Mouse (Mus musculus) spleen, postnatal 14 days (tissue): ENCODE measurements at regions not wholly inside any gene's neighbourhood (a gene's known extent, or its start where the extent isn't known, plus 50 kb on each side); places are given as distances from the start of the nearest gene placed in this dataset.

Experiments used
- DNase-seq, 2 experiments: peaks; one replicate each; pipeline ENCODE4 v3.0.0; 2021 to 2022; ENCODE audit warnings: low spot score in 2 of 2

DNA sequence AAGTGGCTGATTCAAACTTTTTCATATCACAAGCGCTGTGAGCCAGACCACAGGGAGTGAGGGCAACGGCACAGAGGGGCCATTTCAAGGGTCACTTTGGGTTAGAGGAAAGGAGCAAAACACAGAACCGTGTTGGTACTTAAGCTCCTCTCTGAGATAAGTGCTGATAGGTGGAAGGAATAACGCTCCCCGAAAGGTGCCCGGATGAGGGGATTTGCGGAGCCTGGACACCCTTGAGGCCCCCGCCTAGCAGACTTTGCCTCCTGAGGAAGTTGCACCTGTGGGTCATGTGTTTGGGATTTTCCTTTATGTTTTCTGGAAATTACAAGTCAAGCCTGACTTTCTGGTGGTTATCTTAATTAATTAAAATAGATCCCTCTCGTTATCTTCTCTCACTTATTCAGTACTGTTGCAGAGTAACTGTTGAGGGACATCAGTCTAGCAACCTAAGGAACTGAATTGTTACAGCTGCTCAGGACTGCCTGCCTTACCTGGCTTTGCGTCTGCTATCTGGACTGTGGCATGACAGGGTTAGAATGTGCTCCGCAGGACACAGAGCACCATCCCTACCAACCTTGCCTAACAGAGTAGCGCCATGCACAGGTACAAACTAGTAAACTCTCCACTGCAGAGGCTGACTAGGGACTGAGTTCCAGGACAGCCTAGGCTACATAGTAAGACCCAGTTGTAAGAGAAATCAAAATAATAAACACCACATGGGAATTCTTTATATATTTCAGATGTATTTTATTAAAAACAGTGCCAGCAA is 137.4 kb upstream of the Plcz1 start:
- no peak for DNase-seq

DNA sequence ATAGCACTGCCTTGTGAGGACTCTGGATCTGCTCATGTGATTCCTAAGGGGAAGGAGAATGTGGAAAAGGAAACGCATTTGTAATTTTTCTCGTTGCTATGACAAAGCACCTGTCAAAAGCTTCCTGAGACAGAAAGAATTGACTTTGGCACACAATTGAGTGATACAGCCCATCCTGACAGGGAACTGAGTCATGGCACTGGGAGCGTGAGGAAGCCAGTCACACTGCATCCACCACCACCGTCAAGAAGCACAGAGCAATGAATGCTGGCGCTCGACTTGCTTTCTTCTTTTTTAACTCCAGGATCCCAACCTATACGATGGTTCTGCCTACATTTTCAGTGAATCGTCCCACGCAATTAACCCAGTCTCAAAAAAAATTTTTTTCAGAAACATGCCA is 131.5 kb upstream of the Plcz1 start:
- DNase-seq: no peak

DNA sequence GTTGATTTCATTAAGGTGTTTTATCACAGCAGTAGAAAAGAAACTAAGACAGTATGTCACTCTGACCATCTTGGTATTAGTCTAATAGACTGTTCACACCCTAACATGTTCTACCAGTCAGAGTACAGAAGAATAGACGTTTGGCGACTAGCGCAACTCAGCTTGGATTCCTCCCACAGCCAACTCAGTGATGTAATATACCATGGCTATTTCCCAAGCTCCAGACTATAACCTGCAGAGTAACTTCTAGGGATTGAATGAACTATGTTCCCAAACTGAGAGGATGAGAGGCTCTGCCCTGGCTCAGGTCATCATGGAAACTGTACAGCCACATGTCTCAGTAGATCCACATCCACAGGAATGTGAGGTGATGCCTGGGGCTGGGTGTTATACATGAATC is 128.6 kb upstream of the Plcz1 start:
- DNase-seq: no peak

DNA sequence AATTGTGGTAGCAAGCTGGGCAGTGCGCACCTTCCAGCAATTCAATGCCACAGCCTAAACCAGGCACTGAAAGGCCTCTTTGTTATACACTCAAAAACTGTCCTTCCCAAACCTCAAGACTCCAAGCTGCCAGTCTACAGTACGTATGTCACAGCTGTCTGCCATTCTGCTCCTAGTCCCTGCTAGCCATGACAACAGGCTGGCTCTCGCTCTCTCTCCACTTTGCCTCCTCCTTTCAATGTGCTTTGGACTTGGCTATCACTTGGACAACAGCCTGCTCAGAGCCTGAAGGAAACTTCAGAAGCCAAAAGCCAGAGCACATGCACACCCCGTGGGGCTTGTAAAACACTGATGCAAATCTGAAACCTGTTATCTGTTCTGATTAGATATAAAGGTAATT is 125.9 kb upstream of the Plcz1 start:
- no peak for DNase-seq

DNA sequence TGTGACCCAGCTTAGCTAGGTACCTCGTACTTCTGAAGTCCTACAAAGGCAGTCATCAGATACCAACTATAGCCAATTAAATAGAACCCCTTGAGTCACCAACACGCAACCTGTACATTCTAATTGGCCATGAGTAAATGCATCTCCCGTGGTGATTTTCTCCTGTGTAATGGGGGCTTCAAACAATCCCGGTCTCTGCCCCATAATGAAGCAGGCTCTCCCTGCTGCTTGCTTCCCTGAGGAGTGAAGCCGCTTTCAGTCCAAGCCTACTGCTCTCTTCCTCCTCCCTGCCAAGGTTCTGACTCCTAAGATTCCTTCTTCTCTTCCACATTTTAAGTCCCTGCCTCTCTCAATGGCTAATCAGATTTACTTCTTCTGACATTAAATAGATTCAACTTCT is 121.5 kb upstream of the Plcz1 start:
- no peak for DNase-seq

DNA sequence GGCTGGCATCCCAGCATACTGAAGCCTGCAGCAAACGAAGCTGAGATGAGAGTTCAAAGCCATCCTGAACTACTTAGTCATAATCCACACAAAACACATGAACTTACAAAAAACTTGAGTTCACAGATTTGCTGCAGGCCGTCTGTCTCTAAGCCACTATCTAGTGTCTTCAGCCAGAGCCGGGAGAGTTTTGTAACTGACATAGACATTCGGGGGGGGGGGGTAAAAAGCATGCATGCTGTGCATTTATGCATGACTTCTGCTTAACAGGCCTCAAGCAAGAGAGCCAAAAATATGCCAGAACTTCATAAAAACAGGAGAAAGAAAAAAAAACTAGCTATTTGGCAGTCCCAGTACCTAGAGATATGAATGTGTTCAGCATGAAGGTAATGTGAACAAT is 120.2 kb upstream of the Plcz1 start:
- DNase-seq: no peak

DNA sequence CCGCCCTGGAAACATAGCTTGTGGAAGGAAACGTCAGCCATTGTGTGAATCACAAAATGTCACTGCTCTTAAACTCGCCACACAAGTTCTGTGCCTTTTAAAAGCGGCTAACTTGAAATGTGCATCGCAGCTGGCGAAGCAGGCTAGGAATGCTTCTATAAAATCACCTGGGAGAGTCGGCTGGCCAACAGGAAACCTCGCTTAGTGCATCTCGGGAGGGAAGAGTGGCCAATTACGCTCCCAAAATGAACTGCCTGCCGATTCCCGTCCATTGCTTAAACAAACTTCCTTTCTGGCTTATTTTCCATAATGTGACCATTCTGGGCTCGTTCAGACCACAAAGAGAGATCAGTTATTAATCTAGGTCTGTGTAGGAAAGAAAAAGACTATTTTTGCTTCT is 119.7 kb upstream of the Plcz1 start:
- DNase-seq: no peak

DNA sequence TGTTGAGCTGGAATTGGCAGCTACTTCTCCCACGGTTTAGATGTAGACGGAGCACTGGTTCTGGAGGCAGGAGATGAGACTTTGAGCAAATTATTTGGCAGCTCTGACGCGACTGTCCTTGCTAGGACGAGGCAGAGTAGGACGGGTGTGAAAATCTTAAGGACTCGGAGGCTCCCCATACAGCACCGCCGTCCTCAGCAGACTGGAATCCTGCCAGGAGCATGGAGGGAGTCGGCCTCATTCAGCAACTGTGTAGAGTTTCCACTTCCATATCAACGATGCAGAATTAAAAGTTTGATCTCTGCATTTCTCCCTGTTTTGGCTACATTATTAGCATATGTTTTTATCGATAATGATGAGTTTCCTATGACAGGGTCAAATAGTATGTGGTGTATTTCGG is 117.7 kb upstream of the Plcz1 start:
- no peak for DNase-seq

DNA sequence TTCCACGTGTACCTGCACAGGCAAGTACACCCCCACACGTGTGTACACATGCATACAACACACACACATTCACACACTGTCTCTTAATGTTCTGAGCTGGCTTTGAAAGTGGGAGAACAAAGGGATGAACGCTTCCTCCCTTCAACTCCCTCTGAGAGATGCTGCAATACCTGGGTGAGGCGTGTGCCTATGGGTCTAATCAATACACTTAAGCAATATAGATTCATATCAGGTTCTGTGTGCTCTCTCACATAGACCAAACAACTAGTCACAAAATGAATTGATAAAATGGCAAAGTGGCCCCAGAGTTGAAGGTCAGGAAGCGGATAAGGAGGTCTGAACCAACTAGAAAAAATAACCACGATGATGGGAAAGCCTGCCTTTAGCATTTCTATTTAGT is 116.1 kb upstream of the Plcz1 start:
- DNase-seq: no peak

DNA sequence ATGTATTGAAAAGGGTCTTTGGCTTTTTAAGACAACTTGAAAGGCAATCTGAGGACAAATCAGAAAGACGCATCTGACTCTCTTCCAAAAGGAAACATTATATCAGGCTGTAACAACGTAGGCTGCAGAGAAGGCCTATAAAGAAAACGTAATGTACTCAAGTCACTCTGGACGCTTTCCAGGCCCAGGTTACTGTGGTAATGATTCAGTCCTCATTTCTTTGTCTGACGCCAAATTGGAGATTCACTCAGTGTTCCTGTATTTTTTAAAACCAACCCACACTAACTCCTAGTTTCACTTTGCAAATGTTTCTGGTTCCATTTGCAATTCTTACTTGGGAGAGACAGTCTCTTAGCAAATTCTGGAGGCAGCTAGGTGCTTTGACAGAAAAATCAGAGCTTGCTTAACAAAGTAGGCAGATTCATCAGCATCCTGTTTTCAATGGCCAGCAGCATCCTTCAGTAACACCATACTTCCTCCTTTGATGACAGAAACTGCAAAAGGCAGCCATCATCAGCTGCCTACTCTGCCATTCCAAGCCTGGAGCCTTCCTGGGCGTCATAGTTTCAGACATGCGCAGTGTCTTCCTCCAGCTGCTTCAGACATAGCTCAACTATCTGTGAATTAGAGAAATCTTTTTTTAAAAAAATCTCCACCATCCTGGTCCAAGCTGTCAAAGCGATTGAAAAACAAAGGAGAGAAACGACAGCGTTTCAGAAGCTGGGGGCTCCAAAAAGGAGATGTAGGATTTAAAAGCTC is 111.3 kb upstream of the Plcz1 start:
- no peak for DNase-seq

DNA sequence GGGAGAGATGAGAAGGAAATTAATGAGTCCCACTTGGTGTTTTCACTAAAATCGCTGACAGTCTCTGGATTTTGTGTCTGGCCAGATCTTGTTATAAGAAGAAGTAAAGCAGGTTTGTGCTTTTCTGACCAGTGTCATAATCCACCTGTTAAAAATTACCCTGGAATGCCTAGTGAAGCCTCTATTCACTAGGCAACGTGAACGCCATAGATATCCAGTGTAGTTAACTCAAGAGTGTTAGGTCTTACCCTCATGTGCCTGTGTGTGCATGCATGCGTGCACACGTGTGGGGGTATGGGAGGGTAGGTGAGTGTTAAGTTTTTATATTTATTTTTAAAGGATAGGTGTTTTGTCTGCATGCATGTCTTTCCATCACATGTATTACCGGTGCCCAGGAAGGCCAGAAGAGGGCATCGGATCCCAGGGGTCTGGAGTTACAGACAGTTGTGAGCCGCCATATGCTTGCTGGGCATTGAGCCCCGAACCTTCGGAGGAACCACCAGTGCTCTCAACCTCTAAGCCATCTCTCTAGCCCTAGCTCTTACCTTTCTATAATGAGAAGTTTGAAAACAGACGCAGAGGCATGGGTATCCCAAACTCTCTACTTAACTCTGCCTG is 107.5 kb upstream of the Plcz1 start:
- no peak for DNase-seq

DNA sequence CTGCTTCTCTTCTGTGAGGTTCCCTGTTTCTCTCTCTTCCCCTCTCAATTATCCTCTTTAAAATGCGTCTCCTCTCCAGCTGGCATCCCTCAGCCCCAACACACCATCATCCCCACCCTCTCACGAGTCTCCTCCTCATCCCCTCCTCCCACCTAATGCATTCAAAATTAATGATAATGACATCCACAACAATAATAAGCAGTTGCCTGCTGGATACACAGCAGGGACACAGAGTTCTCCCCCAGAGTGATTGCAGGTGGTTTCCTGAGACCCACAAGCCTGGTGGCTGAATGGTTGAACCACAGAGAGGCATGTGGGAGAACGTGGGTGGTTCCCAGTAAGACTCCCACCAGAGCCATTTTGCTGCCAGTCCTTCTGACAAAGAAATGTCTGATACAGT is 106.9 kb upstream of the Plcz1 start:
- no peak for DNase-seq

DNA sequence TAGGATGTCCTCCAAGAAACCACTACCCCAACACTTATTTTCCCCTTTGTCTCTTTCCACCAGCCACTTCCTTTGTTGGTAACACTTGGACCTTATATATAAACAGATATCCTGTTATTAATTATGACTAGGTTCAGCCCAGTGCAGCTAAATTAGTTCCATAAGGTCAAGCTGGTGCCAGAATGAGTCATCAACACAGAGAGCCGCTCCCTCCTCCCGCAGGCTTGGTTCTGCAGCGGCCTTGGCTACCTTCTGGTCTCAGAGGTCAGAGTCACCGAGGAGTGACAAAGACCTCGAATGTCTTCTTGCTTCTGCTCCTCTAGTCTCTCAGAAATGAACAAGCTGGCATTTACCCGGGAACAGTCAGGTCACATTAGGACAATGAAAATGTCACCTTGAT is 106.5 kb upstream of the Plcz1 start:
- DNase-seq: no peak

DNA sequence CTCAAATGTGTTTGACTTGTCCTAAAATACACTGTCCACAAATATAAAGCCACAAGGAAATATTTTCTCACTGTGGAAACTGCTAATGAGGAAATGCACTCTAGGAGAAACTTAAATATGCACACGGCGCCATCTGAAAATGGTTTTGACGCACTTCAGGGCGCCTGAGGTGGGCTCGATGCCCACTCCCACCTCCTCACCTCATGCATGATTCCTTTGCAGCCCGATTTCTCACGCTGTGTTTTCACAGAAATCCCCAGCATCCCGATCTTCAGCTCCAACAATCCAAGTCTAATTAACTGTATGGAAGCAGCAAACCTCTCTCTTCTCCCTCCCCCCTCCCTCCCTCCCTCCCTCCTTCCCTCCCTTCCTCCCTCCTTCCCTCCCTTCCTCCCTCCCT is 92.5 kb upstream of the Plcz1 start:
- no peak for DNase-seq

DNA sequence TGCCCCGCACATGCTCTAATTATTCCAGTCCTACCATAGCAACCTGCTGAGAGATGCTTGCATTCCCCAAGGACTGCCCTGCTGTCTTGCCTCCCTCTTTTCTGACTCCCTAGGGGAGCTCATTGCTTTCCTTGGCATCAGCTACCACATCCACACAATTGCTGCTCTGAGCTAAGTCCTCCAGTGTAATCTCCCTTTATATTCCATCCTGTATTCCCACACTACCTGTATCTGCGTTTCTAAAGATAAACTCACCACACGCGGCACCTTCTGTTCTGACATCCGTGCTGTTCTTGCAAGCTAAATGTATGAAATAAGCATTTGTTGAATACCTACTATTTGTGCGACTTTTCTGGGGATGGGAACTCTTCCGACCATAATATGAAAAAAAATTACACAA is 85.4 kb upstream of the Plcz1 start:
- DNase-seq: no peak

DNA sequence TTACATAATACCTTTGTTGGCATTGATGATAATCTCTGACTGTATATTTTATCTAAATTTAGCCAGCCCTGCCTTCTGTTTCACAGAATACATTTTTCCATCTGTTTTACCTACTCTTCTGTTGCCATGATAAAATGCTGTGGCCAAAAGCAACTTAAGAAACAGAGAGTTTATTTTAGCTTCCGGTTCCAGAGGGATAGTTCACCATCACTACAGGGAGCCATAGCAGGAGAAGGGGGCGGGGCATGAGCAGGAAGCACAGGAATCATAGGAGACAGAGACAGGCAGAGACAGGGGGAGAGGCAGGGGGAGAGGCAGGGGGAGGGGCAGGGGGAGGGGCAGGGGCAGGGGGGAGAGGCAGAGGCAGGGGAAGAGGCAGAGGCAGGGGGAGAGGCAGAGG is 72.8 kb upstream of the Plcz1 start:
- DNase-seq: no peak

DNA sequence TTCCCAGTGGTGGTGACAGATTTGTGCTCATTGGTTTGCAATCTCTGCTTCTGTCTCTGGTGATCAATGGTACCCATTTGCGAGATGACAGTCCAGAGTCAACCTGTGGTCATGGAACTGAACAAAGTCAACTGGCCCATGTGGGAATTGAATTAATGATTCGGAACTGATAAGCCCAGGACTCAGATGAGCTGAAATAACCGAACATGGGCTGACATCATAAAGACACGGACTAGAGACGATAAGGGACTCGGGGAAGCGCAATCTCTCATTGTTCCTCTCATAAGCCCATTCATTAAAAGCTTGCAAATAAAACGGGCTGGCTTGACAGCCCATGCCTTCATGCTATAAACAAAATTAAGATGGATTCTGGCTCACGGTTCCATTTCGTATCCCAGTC is 70.8 kb upstream of the Plcz1 start:
- no peak for DNase-seq

DNA sequence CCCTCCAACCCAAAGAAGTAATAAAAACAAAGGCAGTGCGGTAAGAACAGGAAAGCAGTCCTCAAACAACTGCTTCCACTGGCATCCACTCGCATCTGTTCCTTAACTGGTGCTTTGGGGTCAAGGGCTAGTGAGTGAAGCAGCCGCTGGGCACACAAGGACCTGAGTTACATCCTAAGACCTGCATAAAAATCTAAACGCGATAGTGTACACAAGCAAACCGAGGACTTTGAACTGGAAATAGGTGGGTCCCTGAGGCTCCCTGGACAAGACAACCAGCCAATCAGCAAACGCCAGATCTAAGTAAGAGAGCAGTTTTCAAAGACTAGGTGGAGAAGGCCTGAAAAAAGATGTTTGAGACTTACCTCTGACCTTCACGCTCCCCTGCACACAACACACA is 66.8 kb upstream of the Plcz1 start:
- DNase-seq: no peak

DNA sequence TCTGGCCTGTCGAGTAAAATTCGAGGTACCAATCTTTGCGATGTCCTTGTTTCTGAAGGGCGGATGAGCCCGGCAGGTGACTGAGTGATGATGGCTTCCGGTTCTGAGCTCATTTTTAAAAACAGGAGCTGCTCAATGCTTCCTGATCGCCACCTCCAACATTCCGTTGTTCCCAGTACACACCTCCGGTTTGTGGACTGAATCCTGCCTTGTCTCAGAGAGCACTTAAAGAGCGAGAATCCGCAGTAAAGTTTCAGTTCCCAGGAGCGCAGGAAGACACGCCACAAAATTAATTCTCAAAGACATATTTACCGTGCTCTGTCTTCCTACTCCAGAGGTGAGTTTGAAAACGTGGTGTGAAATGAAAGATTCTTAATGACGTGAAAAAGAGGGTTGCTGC is 66.4 kb upstream of the Plcz1 start:
- DNase-seq: no peak

DNA sequence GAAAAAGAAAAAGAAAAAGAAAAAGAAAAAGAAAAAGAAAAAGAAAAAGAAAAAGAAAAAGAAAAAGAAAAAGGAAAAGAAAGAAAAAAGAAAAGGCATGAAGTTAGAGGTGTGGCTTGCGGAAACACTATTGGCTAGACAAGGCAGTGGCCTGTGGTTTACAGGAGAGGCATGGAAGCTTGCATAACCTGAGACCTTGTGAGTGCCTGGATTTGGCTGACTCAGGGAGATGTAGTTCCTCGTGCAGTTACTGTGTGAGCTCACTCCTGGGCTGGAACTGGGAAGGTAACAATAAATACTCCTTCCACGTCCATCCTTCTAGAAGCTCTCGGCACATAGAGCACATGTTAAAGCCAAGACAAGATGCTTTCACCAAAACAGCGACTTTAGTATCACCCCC is 64.9 kb upstream of the Plcz1 start:
- DNase-seq: no peak

DNA sequence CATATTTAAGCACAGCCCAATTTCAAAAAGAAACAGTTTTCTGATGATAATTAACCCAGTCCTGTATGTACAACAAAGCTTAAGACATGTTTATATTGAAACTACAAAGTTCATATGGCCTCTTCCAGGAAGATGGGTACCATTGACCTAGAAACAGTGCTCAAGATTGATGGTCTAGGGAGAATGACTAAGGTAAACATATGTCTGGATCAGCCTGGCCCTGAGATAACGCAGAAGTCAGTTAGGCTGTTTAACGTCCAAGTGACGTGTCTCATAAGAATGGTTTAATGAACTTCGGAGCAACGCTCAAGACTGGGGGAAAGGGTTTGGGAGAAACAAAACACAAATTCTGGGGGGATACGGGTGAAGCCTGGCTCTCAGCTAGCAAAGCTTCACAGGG is 60.8 kb upstream of the Plcz1 start:
- no peak for DNase-seq

DNA sequence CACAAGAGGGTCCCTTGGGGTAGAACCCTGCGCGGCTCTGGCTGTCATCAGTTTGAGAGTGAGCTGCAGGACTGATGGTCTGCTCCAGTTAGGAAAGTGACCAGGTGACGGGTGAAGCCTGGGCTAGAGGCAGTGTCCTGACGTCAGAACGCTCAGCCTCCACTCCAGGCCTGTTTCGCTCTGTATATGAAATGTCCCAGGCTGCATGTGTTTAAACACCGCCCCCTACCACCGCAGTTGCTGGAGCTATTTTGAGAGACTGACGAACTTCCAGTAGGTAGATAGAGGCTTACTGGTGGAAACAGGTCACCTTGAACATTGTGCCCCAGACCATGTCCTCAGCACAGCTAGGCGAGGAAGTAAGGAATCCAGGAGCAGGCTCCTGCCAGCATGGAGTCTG is 54.2 kb upstream of the Plcz1 start:
- no peak for DNase-seq
